Mouse (Mus musculus): Measurements from ENCODE around the gene Snx18. TPM values are rescaled to one million over a fixed set of nuclear protein-coding genes. Genes with fewer than 3 reads are reported as not detected.

Snx18 gene
- polyA plus RNA-seq, 1 experiment from 2014 or later, result 6.5 TPM

DNA sequence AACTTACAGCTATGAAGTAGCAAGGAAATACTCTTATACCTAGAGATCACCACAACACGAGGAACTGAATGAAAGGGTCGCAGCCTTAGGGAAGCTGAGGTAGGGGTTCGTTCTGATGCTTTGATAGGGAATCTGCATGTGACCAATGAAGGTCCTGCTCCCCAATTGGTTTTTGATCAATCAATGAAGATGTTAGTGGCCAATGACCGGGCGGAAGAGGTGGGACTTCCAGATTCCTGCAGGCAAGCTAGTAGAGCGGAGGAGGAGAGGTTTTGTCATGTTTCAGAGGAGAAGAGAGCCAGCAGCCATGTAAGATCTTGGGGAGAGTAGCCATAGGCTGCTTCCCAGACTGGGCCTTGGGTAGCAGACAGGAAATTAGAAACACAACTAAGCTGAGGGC, 33.9 kb downstream of the Snx18 start:
- Histone ChIP-seq H3K4me1 (ENCODE audit: control insufficient read depth, insufficient read depth, low read length) (peaks cover 6% of the 10 kb centered on the region), H3K9ac (ENCODE audit: low read depth, low read length) (no peak overlapping the region), H3K4me3 (ENCODE audit: low read depth, low read length) (no peak overlapping the region), H3K4me2 (ENCODE audit: low read length) (no peak overlapping the region), H3K36me3 (ENCODE audit: control insufficient read depth, insufficient read depth, low read length) (no peaks in the 10 kb centered on the region), H3K27ac (ENCODE audit: low read length) (no peak overlapping the region), H3K9me3 (replicated peaks; ENCODE audit: control insufficient read depth, low read length, poor library complexity, severe bottlenecking) (no peaks in the 10 kb centered on the region), H3K27me3 (ENCODE audit: control insufficient read depth, insufficient read depth, low read depth, low read length) (no peaks in the 10 kb centered on the region)
- no peak for ATAC-seq
- 75% methylated on average over 6 of the region's 6 CpGs for WGBS

GRCm38 (mm10) chr13:113583563-113583962, 34.8 kb downstream of the Snx18 start:
- H3K9me3 ChIP-seq (replicated peaks; ENCODE audit: control insufficient read depth, low read length, poor library complexity, severe bottlenecking), result no peaks in the 10 kb centered on the region
- no peak overlapping the region for H3K27ac ChIP-seq (ENCODE audit: low read length)
- no peak overlapping the region for H3K4me2 ChIP-seq (ENCODE audit: low read length)
- H3K4me3 ChIP-seq (ENCODE audit: low read depth, low read length), result no peak overlapping the region
- no peaks in the 10 kb centered on the region for H3K27me3 ChIP-seq (ENCODE audit: control insufficient read depth, insufficient read depth, low read depth, low read length)
- H3K9ac ChIP-seq (ENCODE audit: low read depth, low read length), result no peak overlapping the region
- 75% methylated on average over 4 of the region's 4 CpGs for WGBS
- no peaks in the 10 kb centered on the region for H3K36me3 ChIP-seq (ENCODE audit: control insufficient read depth, insufficient read depth, low read length)
- H3K4me1 ChIP-seq (ENCODE audit: control insufficient read depth, insufficient read depth, low read length), result peaks cover 6% of the 10 kb centered on the region
- ATAC-seq, result no peak

DNA sequence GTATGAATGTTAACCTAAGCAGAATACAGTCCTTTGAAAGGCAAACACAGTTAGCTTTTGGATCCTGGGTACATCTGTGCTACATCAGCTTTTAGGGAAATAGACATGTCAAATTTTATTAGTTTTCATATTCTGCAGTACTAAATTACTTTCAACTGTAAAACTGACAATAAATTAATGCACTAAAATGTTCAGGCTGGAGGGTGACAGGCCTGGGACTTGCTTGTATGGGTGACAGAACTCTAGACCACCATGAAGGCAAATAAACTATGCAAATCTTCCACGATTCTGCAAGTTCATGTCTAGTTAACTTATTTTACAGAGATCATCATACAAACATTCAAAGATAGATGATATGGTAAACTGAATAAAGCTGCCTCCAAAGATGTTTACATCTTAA, 36.3 kb downstream of the Snx18 start:
- Histone ChIP-seq H3K27me3 (ENCODE audit: control insufficient read depth, insufficient read depth, low read depth, low read length) (no peaks in the 10 kb centered on the region), H3K9me3 (replicated peaks; ENCODE audit: control insufficient read depth, low read length, poor library complexity, severe bottlenecking) (no peaks in the 10 kb centered on the region), H3K4me1 (ENCODE audit: control insufficient read depth, insufficient read depth, low read length) (no peaks in the 10 kb centered on the region), H3K4me2 (ENCODE audit: low read length) (no peak overlapping the region), H3K27ac (ENCODE audit: low read length) (no peak overlapping the region), H3K9ac (ENCODE audit: low read depth, low read length) (no peak overlapping the region), H3K36me3 (ENCODE audit: control insufficient read depth, insufficient read depth, low read length) (no peaks in the 10 kb centered on the region), H3K4me3 (ENCODE audit: low read depth, low read length) (no peak overlapping the region)
- 68% methylated on average over 1 of the region's 1 CpGs for WGBS
- no peak for ATAC-seq

DNA sequence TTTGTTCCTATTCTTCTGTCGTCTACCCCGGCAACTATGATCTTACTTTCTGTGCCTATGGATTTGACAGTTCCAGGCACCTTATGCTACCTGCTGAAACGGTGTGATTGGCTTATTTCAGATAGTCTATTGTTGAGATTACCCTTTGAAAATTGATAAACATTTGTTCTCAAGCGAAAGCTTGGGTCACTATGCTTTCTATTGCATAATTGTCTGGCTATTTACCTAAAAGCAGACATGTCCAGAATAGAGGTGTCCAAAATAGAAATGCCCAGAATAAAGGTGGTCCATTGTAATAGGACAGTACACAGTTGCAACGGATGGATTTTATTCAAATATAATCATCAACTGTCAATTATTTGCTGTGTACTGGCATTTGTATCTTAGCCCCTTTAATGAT, 36.9 kb downstream of the Snx18 start:
- no peak for ATAC-seq
- WGBS, result 87% methylated on average over 5 of the region's 5 CpGs

DNA sequence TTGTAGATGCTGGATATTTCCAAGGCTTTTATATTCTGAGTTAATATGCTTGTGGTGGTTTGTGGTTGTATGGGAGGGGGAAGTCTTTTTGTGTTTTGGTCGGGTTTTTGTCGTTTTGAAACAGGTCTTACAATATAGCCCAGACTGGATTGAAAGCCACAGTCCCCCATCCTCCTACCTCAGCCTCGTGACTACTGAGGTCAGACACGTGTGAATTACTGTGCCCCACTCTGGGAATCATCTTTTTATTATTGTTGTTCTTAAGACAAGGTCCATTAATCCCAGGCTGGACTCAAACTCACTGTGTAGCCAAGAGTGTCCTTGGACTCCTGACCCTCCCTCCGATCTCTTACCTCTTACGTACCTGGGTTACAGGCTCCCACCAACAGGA, 38.0 kb downstream of the Snx18 start:
- H3K4me3 ChIP-seq (ENCODE audit: low read depth, low read length), result no peak overlapping the region
- H3K4me1 ChIP-seq (ENCODE audit: control insufficient read depth, insufficient read depth, low read length), result no peaks in the 10 kb centered on the region
- no peak overlapping the region for H3K27ac ChIP-seq (ENCODE audit: low read length)
- H3K4me2 ChIP-seq (ENCODE audit: low read length), result no peak overlapping the region
- no peak for ATAC-seq
- no peak overlapping the region for H3K9ac ChIP-seq (ENCODE audit: low read depth, low read length)
- WGBS, result 78% methylated on average over 6 of the region's 6 CpGs
- H3K36me3 ChIP-seq (ENCODE audit: control insufficient read depth, insufficient read depth, low read length), result no peaks in the 10 kb centered on the region
- H3K27me3 ChIP-seq (ENCODE audit: control insufficient read depth, insufficient read depth, low read depth, low read length), result no peaks in the 10 kb centered on the region
- no peaks in the 10 kb centered on the region for H3K9me3 ChIP-seq (replicated peaks; ENCODE audit: control insufficient read depth, low read length, poor library complexity, severe bottlenecking)

More for the DNA sequence above, 36.9 kb downstream of the Snx18 start:
- Histone ChIP-seq H3K27me3 (ENCODE audit: control insufficient read depth, insufficient read depth, low read depth, low read length) (no peaks in the 10 kb centered on the region), H3K9ac (ENCODE audit: low read depth, low read length) (no peak overlapping the region), H3K27ac (ENCODE audit: low read length) (no peak overlapping the region), H3K36me3 (ENCODE audit: control insufficient read depth, insufficient read depth, low read length) (no peaks in the 10 kb centered on the region), H3K4me3 (ENCODE audit: low read depth, low read length) (no peak overlapping the region), H3K9me3 (replicated peaks; ENCODE audit: control insufficient read depth, low read length, poor library complexity, severe bottlenecking) (no peaks in the 10 kb centered on the region), H3K4me2 (ENCODE audit: low read length) (no peak overlapping the region), H3K4me1 (ENCODE audit: control insufficient read depth, insufficient read depth, low read length) (no peaks in the 10 kb centered on the region)

DNA sequence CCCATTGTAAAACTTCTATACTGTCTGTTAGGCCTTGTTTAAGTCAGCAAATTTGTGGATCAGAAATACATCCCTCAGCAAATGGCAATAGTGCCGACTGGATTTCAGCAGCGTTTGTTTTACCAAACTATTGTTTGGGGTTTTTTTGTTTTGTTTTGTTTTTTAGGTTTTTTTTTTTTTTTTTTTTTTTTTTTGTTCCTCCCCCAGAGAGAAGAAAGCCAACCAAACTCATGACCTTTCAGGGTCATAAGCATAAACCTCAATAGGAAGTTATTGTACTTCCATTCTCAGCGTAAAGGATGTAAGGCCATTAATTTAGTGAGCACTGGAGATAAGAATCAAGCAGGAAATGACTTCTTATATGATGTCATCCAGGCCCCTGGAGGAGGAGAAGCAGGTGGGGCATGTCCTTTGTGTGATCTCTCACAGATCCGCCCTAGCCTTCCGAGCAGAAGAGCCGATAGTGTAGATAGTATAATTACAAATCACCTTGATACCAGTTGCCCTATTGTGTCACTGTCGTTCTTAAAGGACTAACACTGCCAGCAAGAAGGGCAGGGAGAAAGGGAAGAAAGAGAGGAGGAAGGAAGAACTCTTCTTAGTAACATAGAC, 38.5 kb downstream of the Snx18 start:
- 70% methylated on average over 7 of the region's 7 CpGs for WGBS
- H3K4me2 ChIP-seq (ENCODE audit: low read length), result no peak overlapping the region
- H3K27ac ChIP-seq (ENCODE audit: low read length), result no peak overlapping the region
- H3K4me1 ChIP-seq (ENCODE audit: control insufficient read depth, insufficient read depth, low read length), result no peaks in the 10 kb centered on the region
- H3K36me3 ChIP-seq (ENCODE audit: control insufficient read depth, insufficient read depth, low read length), result no peaks in the 10 kb centered on the region
- ATAC-seq, result no peak
- H3K4me3 ChIP-seq (ENCODE audit: low read depth, low read length), result no peak overlapping the region
- H3K27me3 ChIP-seq (ENCODE audit: control insufficient read depth, insufficient read depth, low read depth, low read length), result no peaks in the 10 kb centered on the region
- H3K9ac ChIP-seq (ENCODE audit: low read depth, low read length), result no peak overlapping the region
- no peaks in the 10 kb centered on the region for H3K9me3 ChIP-seq (replicated peaks; ENCODE audit: control insufficient read depth, low read length, poor library complexity, severe bottlenecking)

GRCm38 (mm10) chr13:113574232-113574631, 44.1 kb downstream of the Snx18 start:
- Histone ChIP-seq H3K27me3 (ENCODE audit: control insufficient read depth, insufficient read depth, low read depth, low read length) (no peaks in the 10 kb centered on the region), H3K4me3 (ENCODE audit: low read depth, low read length) (no peak overlapping the region), H3K4me2 (ENCODE audit: low read length) (no peak overlapping the region), H3K9me3 (replicated peaks; ENCODE audit: control insufficient read depth, low read length, poor library complexity, severe bottlenecking) (no peaks in the 10 kb centered on the region), H3K4me1 (ENCODE audit: control insufficient read depth, insufficient read depth, low read length) (no peaks in the 10 kb centered on the region), H3K36me3 (ENCODE audit: control insufficient read depth, insufficient read depth, low read length) (no peaks in the 10 kb centered on the region), H3K27ac (ENCODE audit: low read length) (no peak overlapping the region), H3K9ac (ENCODE audit: low read depth, low read length) (no peak overlapping the region)
- no peak for ATAC-seq
- 87% methylated on average over 13 of the region's 13 CpGs for WGBS

DNA sequence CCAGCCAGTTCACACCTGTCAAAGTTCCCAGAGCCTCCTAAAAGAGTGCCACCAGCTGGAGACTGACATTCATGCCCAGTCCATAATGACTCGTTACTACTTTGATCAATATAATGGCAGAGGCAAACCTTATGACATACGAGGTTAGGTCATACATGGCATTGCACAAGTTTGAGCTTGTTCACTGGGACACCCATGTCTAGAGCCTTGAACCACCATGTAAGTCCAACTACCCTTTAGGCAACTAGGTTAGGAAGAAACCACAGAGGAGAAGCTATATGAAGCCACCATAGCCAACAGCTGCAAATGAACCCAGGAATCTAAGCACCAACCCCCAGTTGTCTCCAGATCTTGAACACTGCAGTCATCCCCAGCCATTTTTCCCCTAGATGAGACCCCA, 45.0 kb downstream of the Snx18 start:
- Histone ChIP-seq H3K4me1 (ENCODE audit: control insufficient read depth, insufficient read depth, low read length) (no peaks in the 10 kb centered on the region), H3K4me2 (ENCODE audit: low read length) (no peak overlapping the region), H3K27ac (ENCODE audit: low read length) (no peak overlapping the region), H3K27me3 (ENCODE audit: control insufficient read depth, insufficient read depth, low read depth, low read length) (no peaks in the 10 kb centered on the region), H3K4me3 (ENCODE audit: low read depth, low read length) (no peak overlapping the region), H3K9me3 (replicated peaks; ENCODE audit: control insufficient read depth, low read length, poor library complexity, severe bottlenecking) (no peaks in the 10 kb centered on the region), H3K9ac (ENCODE audit: low read depth, low read length) (no peak overlapping the region), H3K36me3 (ENCODE audit: control insufficient read depth, insufficient read depth, low read length) (no peaks in the 10 kb centered on the region)
- WGBS, result 98% methylated on average over 2 of the region's 2 CpGs
- ATAC-seq, result no peak

DNA sequence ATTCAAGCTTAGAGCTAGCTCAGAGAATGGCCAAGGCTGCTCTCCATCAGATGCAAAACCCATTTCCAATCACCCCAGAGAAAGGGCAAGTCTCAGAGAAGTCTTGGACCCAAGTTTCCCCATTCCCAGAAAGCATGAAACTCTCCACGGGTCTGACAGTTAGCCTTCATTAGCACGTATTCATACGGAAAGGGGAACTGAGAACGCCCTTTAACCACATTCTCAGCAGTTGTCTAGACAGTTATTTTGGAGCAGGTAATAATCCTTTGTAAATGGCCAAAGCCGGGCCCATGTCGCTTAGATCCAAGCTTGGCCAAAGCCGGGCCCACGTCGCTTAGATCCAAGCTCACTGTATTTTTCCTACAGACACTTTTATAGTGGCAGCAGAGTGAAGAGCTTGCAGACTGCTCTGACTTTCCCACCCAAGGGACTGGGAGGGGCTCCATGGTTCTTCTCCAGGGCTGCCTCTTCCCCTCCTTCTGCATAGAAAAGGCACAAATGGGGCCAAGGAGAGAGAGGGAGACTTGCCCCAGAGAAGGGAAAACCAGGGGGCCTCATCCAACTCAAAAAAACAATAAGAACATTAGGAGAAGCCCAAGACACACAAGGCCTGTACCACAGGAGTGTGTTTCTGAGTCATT, 46.2 kb downstream of the Snx18 start:
- no peak overlapping the region for H3K4me3 ChIP-seq (ENCODE audit: low read depth, low read length)
- no peaks in the 10 kb centered on the region for H3K27me3 ChIP-seq (ENCODE audit: control insufficient read depth, insufficient read depth, low read depth, low read length)
- 83% methylated on average over 9 of the region's 9 CpGs for WGBS
- no peaks in the 10 kb centered on the region for H3K4me1 ChIP-seq (ENCODE audit: control insufficient read depth, insufficient read depth, low read length)
- no peak overlapping the region for H3K9ac ChIP-seq (ENCODE audit: low read depth, low read length)
- H3K4me2 ChIP-seq (ENCODE audit: low read length), result no peak overlapping the region
- H3K27ac ChIP-seq (ENCODE audit: low read length), result no peak overlapping the region
- no peaks in the 10 kb centered on the region for H3K36me3 ChIP-seq (ENCODE audit: control insufficient read depth, insufficient read depth, low read length)
- no peak for ATAC-seq
- H3K9me3 ChIP-seq (replicated peaks; ENCODE audit: control insufficient read depth, low read length, poor library complexity, severe bottlenecking), result no peaks in the 10 kb centered on the region

All from midbrain, embryonic 16.5 days (tissue).